Mouse (Mus musculus) embryonic facial prominence, embryonic 15.5 days (tissue): ENCODE data around the gene Plxna2. TPM values are rescaled to one million over a fixed set of nuclear protein-coding genes. Genes with fewer than 3 reads are reported as not detected.
A peak's percentile ranks its signal among the peaks of the same experiment; 100 is the strongest.

Experiments
- ATAC-seq: fragments of 200-750 bp; cut with Nextera tagmentation; 2 replicates; pipeline ENCODE4 v1.8.0; 2017; ENCODE audit warnings: low read depth, moderate TSS enrichment; ENCODE audit not compliant: insufficient number of reproducible peaks, low FRiP score, low TSS enrichment
- H3K27ac ChIP-seq: fragments of 300-500 bp; sonication (generic); replicated peaks from 2 replicates; pipeline ENCODE4 v1.5.1; 2015; ENCODE audit warnings: mild to moderate bottlenecking, inconsistent platforms
- H3K27me3 ChIP-seq: fragments of 300-500 bp; sonication (generic); 2 replicates; pipeline ENCODE4 v1.6.1; 2015; ENCODE audit warnings: inconsistent platforms
- H3K36me3 ChIP-seq: fragments of 300-500 bp; sonication (generic); 2 replicates; pipeline ENCODE4 v1.6.1; 2015; ENCODE audit warnings: mild to moderate bottlenecking, inconsistent platforms
- H3K4me1 ChIP-seq: fragments of 300-500 bp; sonication (generic); 2 replicates; pipeline ENCODE4 v1.6.1; 2015; ENCODE audit warnings: inconsistent platforms
- H3K4me2 ChIP-seq: fragments of 300-500 bp; sonication (generic); replicated peaks from 2 replicates; pipeline ENCODE4 v1.6.1; 2015; ENCODE audit warnings: mild to moderate bottlenecking, inconsistent platforms
- H3K4me3 ChIP-seq: fragments of 300-500 bp; sonication (generic); replicated peaks from 2 replicates; pipeline ENCODE4 v1.5.1; 2015; ENCODE audit warnings: mild to moderate bottlenecking, inconsistent platforms
- H3K9ac ChIP-seq: fragments of 300-500 bp; sonication (generic); 2 replicates; pipeline ENCODE4 v1.6.1; 2015; ENCODE audit warnings: inconsistent platforms
- H3K9me3 ChIP-seq: fragments of 300-500 bp; sonication (generic); replicated peaks from 2 replicates; pipeline ENCODE4 v1.6.1; 2016; ENCODE audit warnings: inconsistent platforms
- WGBS: fragments of 180-500 bp; shearing (Covaris S2); methylation state at CpG from one replicate; pipeline ENCODE4 v1.1.7; 2015; 5-methylcytosine and 5-hydroxymethylcytosine counted together
- polyA plus RNA-seq: library from polyadenylated mRNA; unstranded; fragments of >200 nt; fragmentation: Nextera tagmentation; extraction: Ambion mirVana; gene quantifications from 2 replicates; pipeline ENCODE4 v1.2.1, GENCODE M21; 2015

Gene Plxna2
- polyA plus RNA-seq, 1 experiment from 2014 or later, result 11.0 TPM

DNA sequence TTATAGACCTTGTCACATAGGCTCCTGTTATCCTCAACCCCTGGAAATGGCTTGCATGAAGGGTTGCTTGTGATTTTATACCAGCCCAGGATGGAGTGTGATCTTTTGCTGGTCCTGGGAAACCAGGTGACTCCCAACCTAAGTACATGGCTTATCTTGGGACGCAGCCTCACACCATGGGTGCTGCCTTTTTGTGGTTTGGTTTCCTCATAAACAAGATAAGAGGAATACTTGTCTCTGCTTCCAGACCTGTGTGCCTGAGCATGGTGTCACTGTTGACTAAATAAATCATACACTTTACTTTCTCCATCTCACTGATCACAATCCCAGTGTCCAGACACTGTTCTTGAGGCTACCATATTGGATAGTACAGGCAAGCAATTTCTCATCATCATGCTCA is 179.8 kb downstream of the Plxna2 start:
- 97% methylated on average over 1 of the region's 1 CpGs for WGBS
- no peak overlapping the region for H3K4me2 ChIP-seq
- H3K4me1 ChIP-seq, result no peaks in the 10 kb centered on the region
- no peaks in the 10 kb centered on the region for H3K9me3 ChIP-seq
- H3K9ac ChIP-seq, result no peak overlapping the region
- peaks cover 44% of the 10 kb centered on the region for H3K36me3 ChIP-seq
- H3K27ac ChIP-seq, result no peak overlapping the region
- no peak for ATAC-seq
- H3K4me3 ChIP-seq, result no peak overlapping the region
- H3K27me3 ChIP-seq, result no peaks in the 10 kb centered on the region

DNA sequence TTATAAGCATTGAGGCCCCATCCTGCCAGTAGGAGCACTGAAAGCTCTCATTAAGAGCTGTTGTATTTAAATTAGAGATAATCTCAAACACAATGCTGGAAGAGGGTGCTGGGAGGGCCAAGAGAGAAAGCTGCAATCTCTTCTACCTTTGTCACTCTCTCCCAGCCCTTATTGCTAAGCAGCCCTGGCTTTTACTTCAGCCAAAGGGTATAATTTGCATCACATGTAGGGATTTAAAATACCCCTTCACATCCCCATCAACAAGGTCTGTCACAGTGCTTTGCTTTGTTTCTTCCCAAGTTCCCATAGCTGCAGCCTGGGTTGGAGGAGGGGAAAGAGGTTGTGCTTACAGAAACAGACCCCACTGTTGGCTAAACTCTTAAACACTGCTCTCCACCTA is 180.5 kb downstream of the Plxna2 start:
- peaks cover 44% of the 10 kb centered on the region for H3K36me3 ChIP-seq

DNA sequence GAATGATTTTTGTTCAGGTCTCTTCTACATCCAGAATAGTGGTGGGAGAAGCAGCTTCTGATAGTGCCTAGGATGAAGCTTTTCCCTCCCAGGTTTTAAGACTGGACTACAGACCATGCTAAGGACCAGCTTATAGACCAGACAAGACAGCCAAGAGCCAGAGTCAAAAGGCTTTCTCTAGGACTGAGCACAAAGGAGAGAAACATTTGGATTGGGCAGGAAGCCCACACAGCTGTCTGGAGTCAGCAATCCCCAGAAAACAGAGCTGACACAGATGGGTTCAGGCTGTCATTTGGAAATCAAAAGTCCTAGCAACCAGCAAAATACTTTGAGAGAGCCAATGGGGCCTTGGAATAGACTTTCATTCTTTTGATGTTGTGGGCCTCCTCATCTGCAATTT is 190.2 kb downstream of the Plxna2 start:
- peaks cover 18% of the 10 kb centered on the region; the same call in 1 of the 2 replicates for H3K36me3 ChIP-seq
- peak overlapping the region; percentile 17; the same call in 1 of the 2 replicates for H3K27ac ChIP-seq
- H3K9ac ChIP-seq, result no peak overlapping the region
- 0 out of 2 replicates have a peak, but pooled peaks cover 9% of the 10 kb centered on the region for H3K4me1 ChIP-seq
- H3K27me3 ChIP-seq, result no peaks in the 10 kb centered on the region
- H3K4me2 ChIP-seq, result no peak overlapping the region
- H3K4me3 ChIP-seq, result no peak overlapping the region
- H3K9me3 ChIP-seq, result no peaks in the 10 kb centered on the region
- peak; percentile 76; the same call in 1 of the 2 replicates for ATAC-seq

More for the DNA sequence above, 180.5 kb downstream of the Plxna2 start:
- ATAC-seq, result no peak
- Histone ChIP-seq H3K27ac (no peak overlapping the region), H3K9ac (no peak overlapping the region), H3K4me3 (no peak overlapping the region), H3K27me3 (no peaks in the 10 kb centered on the region), H3K9me3 (no peaks in the 10 kb centered on the region), H3K4me2 (no peak overlapping the region), H3K4me1 (no peaks in the 10 kb centered on the region)

- Histone ChIP-seq H3K27ac (peak overlapping the region; percentile 17; the same call in 1 of the 2 replicates), H3K4me1 (0 out of 2 replicates have a peak, but pooled peaks cover 9% of the 10 kb centered on the region), H3K4me3 (no peak overlapping the region), H3K36me3 (peaks cover 18% of the 10 kb centered on the region; the same call in 1 of the 2 replicates), H3K9ac (no peak overlapping the region), H3K4me2 (no peak overlapping the region), H3K9me3 (no peaks in the 10 kb centered on the region), H3K27me3 (no peaks in the 10 kb centered on the region)
- no peak for ATAC-seq
Measured at GRCm38 (mm10) chr1:194808681-194809080, 190.7 kb downstream of the Plxna2 start.

- H3K36me3 ChIP-seq, result peaks cover 18% of the 10 kb centered on the region; the same call in 1 of the 2 replicates
Measured at GRCm38 (mm10) chr1:194809600-194809999, 191.6 kb downstream of the Plxna2 start.

GRCm38 (mm10) chr1:194814187-194814586 is 196.2 kb downstream of the Plxna2 start:
- no peak overlapping the region for H3K4me2 ChIP-seq
- no peaks in the 10 kb centered on the region for H3K27me3 ChIP-seq
- no peak overlapping the region for H3K27ac ChIP-seq
- 0 out of 2 replicates have a peak, but pooled peaks cover 8% of the 10 kb centered on the region for H3K36me3 ChIP-seq
- H3K9ac ChIP-seq, result no peak overlapping the region
- no peaks in the 10 kb centered on the region for H3K4me1 ChIP-seq
- H3K4me3 ChIP-seq, result no peak overlapping the region
- H3K9me3 ChIP-seq, result no peaks in the 10 kb centered on the region
- WGBS, result 83% methylated on average over 5 of the region's 5 CpGs
- no peak for ATAC-seq

More at GRCm38 (mm10) chr1:194809600-194809999, 191.6 kb downstream of the Plxna2 start:
- H3K4me2 ChIP-seq, result no peak overlapping the region
- no peak overlapping the region for H3K27ac ChIP-seq
- H3K4me1 ChIP-seq, result 0 out of 2 replicates have a peak, but pooled peaks cover 9% of the 10 kb centered on the region
- no peaks in the 10 kb centered on the region for H3K9me3 ChIP-seq
- no peak overlapping the region for H3K4me3 ChIP-seq
- no peak for ATAC-seq
- H3K9ac ChIP-seq, result no peak overlapping the region
- H3K27me3 ChIP-seq, result no peaks in the 10 kb centered on the region

GRCm38 (mm10) chr1:194815547-194815946 is 197.5 kb downstream of the Plxna2 start:
- 61% methylated on average over 1 of the region's 1 CpGs for WGBS
- no peaks in the 10 kb centered on the region for H3K9me3 ChIP-seq
- no peak for ATAC-seq
- H3K27ac ChIP-seq, result no peak overlapping the region
- H3K36me3 ChIP-seq, result 0 out of 2 replicates have a peak, but pooled peaks cover 6% of the 10 kb centered on the region
- no peak overlapping the region for H3K4me3 ChIP-seq
- no peak overlapping the region for H3K9ac ChIP-seq
- H3K4me2 ChIP-seq, result no peak overlapping the region
- no peaks in the 10 kb centered on the region for H3K27me3 ChIP-seq
- H3K4me1 ChIP-seq, result no peaks in the 10 kb centered on the region

- H3K27me3 ChIP-seq, result no peaks in the 10 kb centered on the region
- ATAC-seq, result peak; percentile 69
- H3K36me3 ChIP-seq, result 0 out of 2 replicates have a peak, but pooled peaks cover 4% of the 10 kb centered on the region
- H3K9me3 ChIP-seq, result no peaks in the 10 kb centered on the region
- no peak overlapping the region for H3K4me2 ChIP-seq
- H3K4me3 ChIP-seq, result no peak overlapping the region
- no peaks in the 10 kb centered on the region for H3K4me1 ChIP-seq
- 32% methylated on average over 2 of the region's 2 CpGs for WGBS
- no peak overlapping the region for H3K27ac ChIP-seq
- no peak overlapping the region for H3K9ac ChIP-seq
Measured at GRCm38 (mm10) chr1:194816913-194817312, 198.9 kb downstream of the Plxna2 start.

DNA sequence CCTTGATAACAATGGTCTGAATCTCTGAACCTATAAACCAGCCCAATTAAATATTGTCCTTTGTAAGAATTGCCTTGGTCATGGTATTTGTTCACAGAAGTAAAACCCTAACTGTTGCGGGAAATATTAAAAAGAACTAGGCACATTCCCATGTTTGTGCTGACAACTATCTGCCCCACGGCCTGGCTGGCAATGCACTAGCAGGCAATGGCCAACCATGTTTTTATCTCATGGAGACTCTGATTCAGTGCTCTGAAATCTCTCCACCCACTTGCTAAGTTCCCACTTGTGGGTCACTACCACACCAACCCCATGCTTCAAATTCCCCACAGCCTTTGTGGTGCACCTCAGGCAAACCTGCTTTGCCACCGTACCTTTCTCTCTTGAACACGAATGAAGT is 202.9 kb downstream of the Plxna2 start:
- Histone ChIP-seq H3K4me1 (no peaks in the 10 kb centered on the region), H3K27ac (no peak overlapping the region), H3K4me2 (no peak overlapping the region), H3K4me3 (no peak overlapping the region), H3K9ac (no peak overlapping the region), H3K9me3 (no peaks in the 10 kb centered on the region), H3K27me3 (no peaks in the 10 kb centered on the region), H3K36me3 (no peaks in the 10 kb centered on the region)
- 80% methylated on average over 4 of the region's 4 CpGs for WGBS
- ATAC-seq, result no peak

DNA sequence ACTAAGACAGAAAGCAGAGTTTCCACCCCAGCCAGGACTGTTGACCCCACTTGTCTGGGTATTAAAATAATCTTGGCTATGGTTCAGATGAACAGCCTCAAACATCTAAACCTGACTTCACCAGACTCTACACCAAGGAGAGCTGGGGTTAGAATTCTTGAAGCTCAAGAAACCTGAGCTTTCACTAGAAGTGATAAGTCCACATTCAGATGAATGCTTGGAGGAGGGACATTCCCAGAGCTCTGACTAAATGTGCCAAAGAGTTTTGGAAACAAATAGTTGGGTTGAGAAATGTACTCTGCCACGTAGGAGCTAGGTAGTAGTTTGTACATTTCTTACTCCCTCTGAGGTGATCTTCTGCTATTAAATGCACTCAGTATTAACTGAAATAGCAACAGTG is 203.7 kb downstream of the Plxna2 start:
- Histone ChIP-seq H3K4me2 (no peak overlapping the region), H3K9me3 (no peaks in the 10 kb centered on the region), H3K4me3 (no peak overlapping the region), H3K27me3 (no peaks in the 10 kb centered on the region), H3K4me1 (no peaks in the 10 kb centered on the region), H3K27ac (no peak overlapping the region), H3K36me3 (no peaks in the 10 kb centered on the region), H3K9ac (no peak overlapping the region)
- no peak for ATAC-seq
- 67% methylated on average over 1 of the region's 1 CpGs for WGBS

DNA sequence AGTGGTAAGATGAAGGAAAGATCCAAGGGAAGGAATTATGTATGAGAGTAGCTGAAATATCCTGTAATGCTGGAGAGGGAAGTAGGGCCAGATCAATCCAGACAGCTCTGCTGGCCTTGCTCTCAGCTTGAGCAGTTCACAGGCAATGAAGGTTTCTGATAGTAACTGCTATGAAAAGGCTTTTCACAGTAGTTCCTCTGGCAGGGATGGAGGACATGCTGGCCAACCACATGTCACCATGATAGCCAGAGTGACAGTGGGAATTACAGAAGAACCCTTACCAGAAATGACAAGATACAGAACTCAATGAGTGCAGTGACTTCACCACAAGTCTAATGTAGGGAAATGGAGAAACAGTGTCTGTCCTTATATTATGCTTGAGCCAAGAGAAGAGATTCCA is 210.3 kb downstream of the Plxna2 start:
- no peaks in the 10 kb centered on the region for H3K9me3 ChIP-seq
- no peaks in the 10 kb centered on the region for H3K4me1 ChIP-seq
- H3K27me3 ChIP-seq, result no peaks in the 10 kb centered on the region
- no peaks in the 10 kb centered on the region for H3K36me3 ChIP-seq
- H3K4me3 ChIP-seq, result no peak overlapping the region
- ATAC-seq, result no peak
- H3K4me2 ChIP-seq, result no peak overlapping the region
- H3K27ac ChIP-seq, result no peak overlapping the region
- no peak overlapping the region for H3K9ac ChIP-seq

DNA sequence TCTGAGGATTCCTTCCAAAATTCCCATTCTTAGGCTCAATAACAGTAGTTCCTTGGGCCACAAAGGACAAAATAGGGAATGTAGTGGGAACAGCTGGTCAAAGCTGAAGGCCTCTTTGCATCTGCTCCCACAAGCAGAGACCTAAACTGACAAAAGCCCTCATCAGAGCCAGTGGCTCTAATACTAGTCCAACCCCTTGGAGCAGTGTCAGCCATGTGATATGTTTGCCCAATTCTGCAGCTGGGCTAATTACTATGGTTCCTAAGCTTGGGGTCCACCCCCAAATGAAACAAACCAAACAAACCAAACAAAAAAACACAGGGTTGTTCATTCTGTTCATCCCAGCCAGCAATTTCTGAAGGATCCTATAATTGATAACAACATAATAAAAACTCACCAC is 217.2 kb downstream of the Plxna2 start:
- no peak for ATAC-seq
- Histone ChIP-seq H3K4me3 (no peak overlapping the region), H3K27ac (no peak overlapping the region), H3K9me3 (no peaks in the 10 kb centered on the region), H3K36me3 (no peaks in the 10 kb centered on the region), H3K9ac (no peak overlapping the region), H3K4me1 (no peaks in the 10 kb centered on the region), H3K4me2 (no peak overlapping the region), H3K27me3 (no peaks in the 10 kb centered on the region)
